Mouse (Mus musculus): ENCODE measurements around the gene Gpr146. TPM values are rescaled to one million over a fixed set of nuclear protein-coding genes. Genes with fewer than 3 reads are reported as not detected.
"Not testable (repeated sequence)": the region's sequence is repeated elsewhere in the genome, so short reads cannot be mapped to it uniquely, and the experiment has no call there.

The Gpr146 gene
- polyA plus RNA-seq, 1 experiment, result 15.2 TPM

DNA sequence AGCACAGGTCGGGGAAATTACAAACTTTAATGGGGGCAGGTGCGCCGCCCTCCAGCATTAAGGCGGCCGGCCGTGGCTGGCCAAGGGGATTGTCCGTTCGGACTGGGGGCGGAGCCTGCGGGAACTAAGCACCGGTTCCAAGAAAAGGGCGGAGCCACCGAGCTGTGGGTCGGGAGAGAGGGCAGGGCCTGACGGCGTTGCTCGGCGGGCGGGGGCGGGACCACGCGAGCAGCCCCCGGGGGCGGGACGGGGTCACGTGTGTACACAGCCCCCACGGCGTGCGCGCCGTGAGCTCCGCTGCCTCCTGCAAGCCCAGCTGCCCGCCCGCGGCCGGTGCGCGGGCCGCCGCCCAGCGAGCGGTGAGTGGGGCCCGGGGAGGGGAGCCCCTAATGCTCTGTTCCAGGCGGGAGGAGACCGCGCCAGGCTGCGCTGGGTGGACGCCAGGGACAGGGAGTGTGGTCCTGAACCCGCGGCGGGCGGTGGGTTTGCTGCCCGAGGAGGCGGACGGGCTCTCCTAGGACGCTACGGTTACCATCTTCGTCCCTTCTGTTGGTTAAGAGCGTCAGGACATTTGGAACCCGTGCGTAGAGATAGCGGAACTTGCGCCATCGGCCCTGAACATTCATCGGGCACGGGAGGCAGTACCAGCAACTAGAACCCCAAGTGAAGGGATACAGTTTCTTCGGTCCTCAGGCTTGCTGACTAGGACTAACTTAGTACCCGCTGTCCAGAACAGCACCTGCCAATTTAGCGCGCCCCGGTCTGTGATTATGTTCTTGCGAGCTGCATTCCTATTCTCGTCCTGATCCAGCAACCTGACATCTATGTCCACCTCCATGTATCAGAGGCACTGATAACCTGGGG, 3.1 kb downstream of the Gpr146 start:
- DNase-seq (ENCODE audit: extremely low spot score in 1 of 2, low spot score in 1 of 2), result peak; percentile 71 to 87

DNA sequence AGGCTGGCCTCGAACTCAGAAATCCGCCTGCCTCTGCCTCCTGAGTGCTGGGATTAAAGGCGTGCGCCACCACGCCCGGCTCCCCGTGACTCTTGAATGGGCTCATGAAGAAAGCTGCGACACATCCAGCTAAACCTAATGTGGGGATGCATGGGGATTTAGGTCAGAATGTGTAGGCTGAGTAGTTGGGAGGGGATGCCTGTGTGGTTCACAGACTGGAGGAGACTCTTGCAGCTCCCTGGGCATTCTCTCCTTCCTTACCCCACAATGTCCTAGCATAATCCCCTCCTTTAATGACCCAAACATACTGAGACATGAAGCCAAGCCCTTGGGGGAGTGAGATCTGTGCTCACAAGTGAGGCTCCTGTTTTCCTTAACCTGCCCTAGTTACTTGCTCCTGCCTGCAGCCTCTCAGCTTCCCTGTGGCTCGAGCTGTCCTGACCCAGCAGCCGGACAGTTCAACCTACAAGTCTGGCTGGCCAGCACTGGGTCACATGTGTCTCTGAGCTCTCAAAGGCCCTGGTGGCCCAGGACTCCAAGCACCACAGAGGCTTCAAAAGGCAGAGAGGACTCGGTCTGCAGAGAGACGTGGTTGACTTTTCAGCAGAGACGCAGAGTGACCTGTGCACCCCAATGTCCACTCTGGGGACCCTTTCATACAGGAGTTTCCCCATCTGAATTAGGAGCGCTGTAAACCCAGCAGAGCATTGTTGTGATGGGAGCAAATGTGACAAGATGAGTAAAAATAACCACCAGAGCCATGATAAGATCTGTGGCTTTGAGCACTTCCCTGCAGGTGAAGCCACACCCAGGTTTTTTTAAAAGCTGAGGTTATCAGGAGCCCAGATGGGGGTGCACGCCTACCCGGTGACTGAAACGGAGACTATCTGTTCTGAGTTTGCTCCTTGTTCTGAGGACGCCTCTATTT, 4.4 kb downstream of the Gpr146 start:
- DNase-seq (ENCODE audit: extremely low spot score in 1 of 2, low spot score in 1 of 2), result no peak

DNA sequence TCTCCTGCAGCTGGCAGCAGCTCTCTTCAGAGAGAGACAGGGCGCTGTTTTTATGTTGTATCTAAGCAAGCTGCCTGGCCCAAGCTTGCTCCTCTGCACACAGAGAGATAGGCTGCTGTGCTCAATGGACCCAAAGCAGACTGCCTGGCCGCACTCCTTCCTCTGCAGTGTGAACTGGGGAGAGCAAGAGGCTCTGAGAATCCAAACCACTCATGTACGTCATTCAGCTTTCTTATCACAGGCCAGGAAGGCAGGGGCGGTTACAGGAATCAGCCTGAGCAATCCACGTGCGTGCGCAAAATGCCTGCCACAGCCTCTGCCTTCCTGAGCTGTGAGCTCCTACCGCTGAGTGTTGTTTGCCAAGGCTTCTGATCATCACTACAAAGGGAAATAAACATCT, 5.3 kb downstream of the Gpr146 start:
- DNase-seq (ENCODE audit: extremely low spot score in 1 of 2, low spot score in 1 of 2), result peak; percentile 66 to 77

DNA sequence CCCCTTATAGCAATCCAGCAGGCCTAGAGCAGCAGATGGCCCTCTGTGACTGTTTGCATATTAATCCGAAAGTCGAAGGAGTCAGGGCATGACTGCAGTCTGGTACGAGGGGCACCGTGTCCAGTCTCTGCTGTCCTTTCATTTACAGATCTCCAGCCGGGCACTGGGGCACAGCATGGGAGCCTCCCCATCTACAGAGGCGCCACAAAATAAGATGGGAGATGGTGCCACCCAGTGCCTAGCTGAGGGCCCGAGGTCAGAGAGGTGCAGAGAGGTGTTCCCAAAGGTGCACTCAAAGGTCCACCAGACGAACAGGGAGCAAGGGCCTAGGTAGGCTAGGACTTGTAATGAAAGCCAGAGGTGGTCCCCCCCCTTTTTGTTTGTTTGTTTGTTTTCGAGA, 5.7 kb downstream of the Gpr146 start:
- no peak for DNase-seq (ENCODE audit: extremely low spot score in 1 of 2, low spot score in 1 of 2)

GRCm38 (mm10) chr5:139384531-139384930, 7.0 kb downstream of the Gpr146 start:
- DNase-seq (ENCODE audit: extremely low spot score in 1 of 2, low spot score in 1 of 2), result no peak

DNA sequence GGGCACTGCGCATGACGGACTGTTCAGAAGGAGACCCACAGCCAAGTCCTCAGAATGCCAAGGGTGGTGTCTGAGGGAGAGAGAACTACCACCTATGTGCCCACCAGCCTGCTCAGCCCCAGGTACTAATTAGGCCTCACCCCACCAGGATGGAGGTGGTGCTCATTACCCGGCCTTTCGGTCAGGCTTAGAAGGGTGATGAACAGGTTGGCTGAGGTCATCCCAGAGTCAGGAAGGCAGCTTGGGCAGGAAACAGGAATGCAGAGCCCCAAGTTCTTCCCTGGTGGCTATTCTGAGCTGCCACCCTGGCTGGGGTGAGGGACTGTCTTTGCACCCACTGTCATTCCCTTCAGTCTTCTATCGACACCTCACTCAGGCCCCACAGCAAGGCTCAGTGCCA, 8.6 kb downstream of the Gpr146 start:
- no peak for DNase-seq (ENCODE audit: extremely low spot score in 1 of 2, low spot score in 1 of 2)

DNA sequence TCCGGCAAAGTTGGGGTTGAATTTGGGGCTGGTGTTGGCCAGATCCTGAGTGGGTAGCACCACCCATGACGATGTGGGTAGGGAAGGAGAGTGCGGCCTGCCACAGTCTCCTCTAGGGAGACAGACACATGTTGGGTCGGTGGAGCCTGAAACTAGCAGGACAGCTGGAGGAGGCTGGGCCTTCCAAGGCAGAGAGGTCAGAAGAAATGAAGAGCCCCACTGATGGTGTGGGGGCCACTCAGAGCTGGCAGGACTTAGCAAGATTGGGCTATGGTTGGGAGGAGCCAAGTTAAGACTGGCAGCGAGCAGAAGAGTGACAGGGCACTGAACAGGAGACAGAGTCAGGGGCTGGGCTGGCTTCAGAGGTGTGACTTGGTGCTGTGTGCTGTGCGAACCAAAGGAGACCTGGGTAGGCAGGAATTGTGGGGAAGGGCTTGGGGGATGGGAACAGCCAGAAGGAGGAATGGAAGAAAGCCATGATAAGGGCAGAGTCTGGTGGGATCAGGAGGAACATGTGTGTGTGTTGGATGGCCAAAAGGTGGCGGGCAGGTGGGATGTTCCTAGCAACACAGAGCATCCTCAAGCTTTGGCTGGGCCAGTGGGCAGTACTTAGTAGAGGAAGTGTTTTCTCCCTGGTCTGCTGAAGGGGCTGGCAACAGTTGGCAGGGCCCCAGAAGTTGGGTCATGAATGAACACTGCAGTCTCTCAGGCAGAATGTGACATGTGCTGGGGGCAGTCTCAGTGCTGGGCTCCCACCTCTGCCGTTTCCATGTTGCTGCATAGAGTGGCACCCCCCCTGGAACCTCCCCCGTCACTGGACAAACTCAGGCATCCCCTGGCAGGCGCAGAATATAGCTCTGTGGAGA, 10.1 kb downstream of the Gpr146 start:
- DNase-seq (ENCODE audit: extremely low spot score in 1 of 2, low spot score in 1 of 2), result no peak

DNA sequence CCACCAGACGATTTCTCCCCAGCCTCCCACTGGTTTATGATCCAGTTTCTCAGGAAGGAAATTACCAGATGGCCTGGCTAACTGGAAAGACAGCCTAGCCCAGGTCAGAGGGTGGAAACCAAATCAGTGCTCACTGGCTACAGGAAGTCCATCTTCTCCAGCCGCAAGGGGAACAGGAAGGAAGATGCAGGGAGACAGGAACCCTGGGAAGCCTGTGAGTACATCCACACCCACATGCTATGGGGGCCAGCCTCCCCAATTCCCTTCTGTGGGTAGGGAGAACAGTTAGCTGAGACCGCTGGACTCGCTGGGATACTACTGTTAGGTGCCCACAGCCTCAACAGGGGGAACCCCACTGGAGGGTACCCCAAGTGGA, 10.7 kb downstream of the Gpr146 start:
- DNase-seq (ENCODE audit: extremely low spot score in 1 of 2, low spot score in 1 of 2), result no peak

GRCm38 (mm10) chr5:139388694-139389675, 11.5 kb downstream of the Gpr146 start:
- DNase-seq (ENCODE audit: extremely low spot score in 1 of 2, low spot score in 1 of 2), result no peak

GRCm38 (mm10) chr5:139389676-139390061, 12.2 kb downstream of the Gpr146 start:
- peak in 1 of 2 experiments; percentile 54 for DNase-seq (ENCODE audit: extremely low spot score in 1 of 2, low spot score in 1 of 2)

DNA sequence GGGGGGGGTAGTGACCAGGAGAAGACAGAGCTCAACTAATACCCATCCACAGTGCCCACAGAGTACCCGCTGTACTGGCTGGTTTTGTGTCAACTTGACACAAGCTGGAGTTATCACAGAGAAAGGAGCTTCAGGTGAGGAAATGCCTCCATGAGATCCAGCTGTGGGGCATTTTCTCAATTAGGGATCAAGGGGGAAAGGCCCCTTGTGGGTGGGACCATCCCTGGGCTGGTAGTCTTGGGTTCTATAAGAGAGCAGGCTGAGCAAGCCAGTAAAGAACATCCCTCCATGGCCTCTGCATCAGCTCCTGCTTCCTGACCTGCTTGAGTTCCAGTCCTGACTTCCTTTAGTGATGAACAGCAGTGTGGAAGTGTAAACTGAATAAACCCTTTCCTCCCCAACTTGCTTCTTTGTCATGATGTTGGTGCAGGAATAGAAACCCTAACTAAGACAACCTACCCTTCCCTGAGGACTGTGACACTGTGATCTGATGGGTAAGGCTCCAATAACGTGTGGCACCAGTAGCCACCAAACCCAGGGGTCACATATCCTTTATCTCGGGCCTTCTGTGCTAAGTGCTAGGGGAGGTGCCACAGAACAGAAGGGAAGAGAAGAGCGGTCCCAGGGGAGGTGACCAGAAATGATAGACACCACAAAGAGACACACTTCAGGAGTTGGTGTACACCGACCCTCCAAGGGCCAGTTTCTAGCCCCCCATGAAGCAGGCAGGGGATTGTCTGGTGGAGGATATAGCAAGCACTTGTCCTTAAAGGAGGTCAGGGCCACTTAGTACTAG, 13.0 kb downstream of the Gpr146 start:
- DNase-seq (ENCODE audit: extremely low spot score in 1 of 2, low spot score in 1 of 2), result not testable (repeated sequence)

DNA sequence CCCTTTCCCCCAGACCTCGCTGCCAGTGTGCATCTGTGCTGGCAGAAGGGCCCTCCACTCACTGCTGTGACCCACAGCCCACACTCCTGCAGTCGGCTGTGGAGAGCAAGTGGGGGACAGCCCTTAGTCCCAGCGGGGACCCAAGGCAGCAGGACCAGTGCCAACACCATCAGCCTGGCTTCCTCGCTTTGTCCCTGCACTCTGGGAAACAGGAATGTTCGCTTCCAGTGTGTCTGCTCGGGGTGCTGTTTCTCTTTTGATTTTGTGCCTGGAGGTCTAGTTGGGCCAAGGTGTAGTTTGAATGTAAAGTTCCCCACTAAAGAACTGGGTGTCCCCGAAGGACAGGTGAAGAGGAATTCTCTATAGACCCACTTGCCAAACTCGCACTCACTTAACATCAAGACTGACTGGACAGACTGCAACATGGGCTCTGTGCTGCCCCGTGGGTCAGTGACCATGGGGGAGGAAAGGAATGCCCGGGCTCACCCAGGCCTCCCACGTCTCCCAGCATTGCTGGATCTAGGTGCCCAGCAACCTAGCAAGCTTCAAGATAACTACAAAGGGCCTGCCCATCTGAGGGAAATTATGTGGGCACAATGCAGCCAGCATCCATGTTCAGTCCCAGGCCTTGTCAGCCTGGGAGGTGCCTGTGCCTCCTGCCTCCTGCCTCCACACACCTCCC, 14.0 kb downstream of the Gpr146 start:
- no peak for DNase-seq (ENCODE audit: extremely low spot score in 1 of 2, low spot score in 1 of 2)

DNA sequence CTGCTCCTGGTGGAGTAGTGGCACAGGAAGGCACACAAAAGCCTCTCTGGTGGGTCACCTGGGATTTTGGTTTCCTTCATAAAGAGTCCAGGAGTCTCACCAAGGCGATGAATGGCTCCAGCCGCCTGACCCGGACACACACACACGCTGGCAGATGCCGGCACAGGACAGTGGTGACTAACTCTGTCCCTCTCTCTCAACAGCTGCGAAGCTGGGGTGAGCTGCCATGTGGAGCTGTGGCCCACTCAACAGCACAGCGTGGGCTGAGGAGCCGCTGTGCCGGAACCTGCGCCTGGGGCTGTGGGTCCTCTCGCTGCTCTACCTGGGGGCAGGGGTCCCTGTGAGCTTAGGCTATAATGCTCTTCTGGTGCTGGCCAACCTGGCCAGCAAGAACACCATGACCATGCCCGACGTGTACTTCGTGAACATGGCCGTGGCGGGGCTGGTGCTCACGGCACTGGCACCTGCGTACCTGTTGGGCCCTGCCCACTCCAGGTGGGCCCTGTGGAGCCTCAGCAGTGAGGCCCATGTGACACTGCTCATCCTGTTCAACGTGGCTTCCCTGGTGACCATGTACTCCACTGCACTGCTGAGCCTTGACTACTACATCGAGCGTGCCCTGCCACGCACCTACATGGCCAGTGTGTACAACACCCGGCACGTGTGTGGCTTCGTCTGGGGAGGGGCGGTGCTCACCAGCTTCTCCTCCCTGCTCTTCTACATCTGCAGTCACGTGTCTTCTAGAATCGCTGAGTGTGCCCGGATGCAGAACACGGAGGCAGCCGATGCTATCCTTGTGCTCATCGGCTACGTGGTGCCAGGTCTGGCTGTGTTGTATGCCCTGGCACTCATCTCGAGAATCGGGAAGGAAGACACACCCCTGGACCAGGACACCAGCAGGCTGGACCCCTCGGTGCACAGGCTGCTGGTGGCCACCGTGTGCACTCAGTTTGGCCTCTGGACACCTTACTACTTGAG, 15.0 kb downstream of the Gpr146 start:
- DNase-seq (ENCODE audit: extremely low spot score in 1 of 2, low spot score in 1 of 2), result no peak

DNA sequence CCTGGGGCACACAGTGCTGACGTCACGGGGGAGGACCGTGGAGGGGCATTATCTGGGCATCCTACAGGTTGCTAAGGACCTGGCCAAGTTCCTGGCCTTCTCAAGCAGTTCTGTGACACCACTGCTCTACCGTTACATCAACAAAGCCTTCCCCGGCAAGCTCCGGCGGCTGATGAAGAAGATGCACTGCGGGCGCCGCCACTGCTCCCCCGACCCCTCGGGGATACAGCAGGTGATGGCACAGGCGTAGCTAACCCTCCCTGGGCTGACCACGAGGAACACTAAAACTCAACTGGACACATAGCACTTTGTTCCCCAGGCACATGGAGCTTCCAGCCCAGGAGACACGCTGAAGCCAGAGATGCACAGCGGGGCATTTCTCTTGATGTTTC, 15.7 kb downstream of the Gpr146 start:
- no peak for DNase-seq (ENCODE audit: extremely low spot score in 1 of 2, low spot score in 1 of 2)

GRCm38 (mm10) chr5:139394399-139394798, 16.9 kb downstream of the Gpr146 start:
- no peak for DNase-seq (ENCODE audit: extremely low spot score in 1 of 2, low spot score in 1 of 2)

GRCm38 (mm10) chr5:139395528-139395927, 18.0 kb downstream of the Gpr146 start:
- no peak for DNase-seq (ENCODE audit: extremely low spot score in 1 of 2, low spot score in 1 of 2)

GRCm38 (mm10) chr5:139397359-139397916, 19.9 kb downstream of the Gpr146 start:
- DNase-seq (ENCODE audit: extremely low spot score in 1 of 2, low spot score in 1 of 2), result no peak
